Mouse (Mus musculus) embryonic facial prominence, embryonic 13.5 days (tissue): ENCODE data around the gene Trmt2a. TPM values are rescaled to one million over a fixed set of nuclear protein-coding genes. Genes with fewer than 3 reads are reported as not detected.
"Not testable (repeated sequence)": the region's sequence is repeated elsewhere in the genome, so short reads cannot be mapped to it uniquely, and the experiment has no call there.

Experiments
- ATAC-seq: fragments of 200-750 bp; cut with Nextera tagmentation; 2 replicates; pipeline ENCODE4 v1.8.0; 2017; ENCODE audit warnings: low read depth; ENCODE audit not compliant: insufficient number of reproducible peaks, insufficient read depth, low FRiP score, low TSS enrichment
- H3K27ac ChIP-seq: fragments of 300-500 bp; sonication (generic); 2 replicates; pipeline ENCODE4 v1.5.1; 2015; ENCODE audit warnings: moderate library complexity, mild to moderate bottlenecking, inconsistent platforms
- H3K27me3 ChIP-seq: fragments of 300-500 bp; sonication (generic); 2 replicates; pipeline ENCODE4 v1.6.1; 2015; ENCODE audit warnings: mild to moderate bottlenecking, inconsistent platforms
- H3K36me3 ChIP-seq: fragments of 300-500 bp; sonication (generic); 2 replicates; pipeline ENCODE4 v1.6.1; 2015; ENCODE audit warnings: mild to moderate bottlenecking, inconsistent platforms
- H3K4me1 ChIP-seq: fragments of 300-500 bp; sonication (generic); 2 replicates; pipeline ENCODE4 v1.6.1; 2015; ENCODE audit warnings: inconsistent platforms
- H3K4me2 ChIP-seq: fragments of 300-500 bp; sonication (generic); 2 replicates; pipeline ENCODE4 v1.6.1; 2015; ENCODE audit warnings: moderate library complexity, mild to moderate bottlenecking, inconsistent platforms
- H3K4me3 ChIP-seq: fragments of 300-500 bp; sonication (generic); 2 replicates; pipeline ENCODE4 v1.5.1; 2015; ENCODE audit warnings: mild to moderate bottlenecking, inconsistent platforms
- H3K9ac ChIP-seq: fragments of 300-500 bp; sonication (generic); 2 replicates; pipeline ENCODE4 v1.6.1; 2015; ENCODE audit warnings: mild to moderate bottlenecking, inconsistent platforms
- H3K9me3 ChIP-seq: fragments of 300-500 bp; sonication (generic); 2 replicates; pipeline ENCODE4 v1.6.1; 2016; ENCODE audit warnings: inconsistent platforms
- WGBS: fragments of 180-500 bp; shearing (Covaris S2); methylation state at CpG from one replicate; pipeline ENCODE4 v1.1.7; 2015; ENCODE audit warnings: mixed read lengths; 5-methylcytosine and 5-hydroxymethylcytosine counted together
- polyA plus RNA-seq: library from polyadenylated mRNA; unstranded; fragments of >200 nt; fragmentation: Nextera tagmentation; extraction: Ambion mirVana; gene quantifications from 2 replicates; pipeline ENCODE4 v1.2.1, GENCODE M21; 2015

The Trmt2a gene
- polyA plus RNA-seq, 1 experiment from 2014 or later = 110 TPM

GRCm38 (mm10) chr16:18250828-18251790 lies 2.6 kb downstream of the Trmt2a start:
- whole genome bisulfite sequencing = 74% methylated on average over 10 of the region's 10 CpGs
- Histone ChIP-seq H3K36me3 (peaks cover 63% of the 10 kb centered on the region), H3K27ac (no peak overlapping the region)

DNA sequence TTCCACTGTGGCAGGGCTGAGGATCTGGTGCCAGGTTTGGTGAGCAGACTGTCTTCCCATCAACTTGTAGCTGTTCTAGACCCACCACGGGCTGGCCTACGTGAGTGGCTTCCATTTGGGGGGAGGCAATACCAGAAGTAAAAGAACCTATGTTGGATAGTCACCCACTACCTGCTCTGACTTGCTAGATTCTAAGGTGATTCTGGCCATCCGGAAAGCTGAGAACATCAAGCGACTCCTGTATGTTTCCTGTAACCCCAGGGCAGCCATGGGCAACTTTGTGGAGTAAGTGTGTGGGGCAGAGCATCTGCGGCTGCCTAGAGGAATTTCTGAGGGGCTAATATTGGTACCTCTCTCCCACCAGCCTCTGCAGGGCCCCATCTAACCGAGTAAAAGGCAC lies 4.3 kb downstream of the Trmt2a start:
- H3K4me2 ChIP-seq = no peak overlapping the region
- no peaks in the 10 kb centered on the region for H3K9me3 ChIP-seq
- no peak overlapping the region for H3K27ac ChIP-seq
- H3K36me3 ChIP-seq = peaks cover 69% of the 10 kb centered on the region
- no peak overlapping the region for H3K9ac ChIP-seq
- no peak overlapping the region for H3K4me3 ChIP-seq
- no peak for ATAC-seq
- peaks cover 24% of the 10 kb centered on the region for H3K4me1 ChIP-seq
- no peaks in the 10 kb centered on the region for H3K27me3 ChIP-seq
- WGBS = 84% methylated on average over 6 of the region's 6 CpGs

More at GRCm38 (mm10) chr16:18250828-18251790, 2.6 kb downstream of the Trmt2a start:
- no peak for ATAC-seq
- peak overlapping the region; percentile 15 for H3K4me3 ChIP-seq
- no peaks in the 10 kb centered on the region for H3K27me3 ChIP-seq
- H3K4me2 ChIP-seq = peak overlapping the region; percentile 96
- H3K9me3 ChIP-seq = no peaks in the 10 kb centered on the region
- peaks cover 39% of the 10 kb centered on the region for H3K4me1 ChIP-seq
- peak overlapping the region; percentile 95 for H3K9ac ChIP-seq

DNA sequence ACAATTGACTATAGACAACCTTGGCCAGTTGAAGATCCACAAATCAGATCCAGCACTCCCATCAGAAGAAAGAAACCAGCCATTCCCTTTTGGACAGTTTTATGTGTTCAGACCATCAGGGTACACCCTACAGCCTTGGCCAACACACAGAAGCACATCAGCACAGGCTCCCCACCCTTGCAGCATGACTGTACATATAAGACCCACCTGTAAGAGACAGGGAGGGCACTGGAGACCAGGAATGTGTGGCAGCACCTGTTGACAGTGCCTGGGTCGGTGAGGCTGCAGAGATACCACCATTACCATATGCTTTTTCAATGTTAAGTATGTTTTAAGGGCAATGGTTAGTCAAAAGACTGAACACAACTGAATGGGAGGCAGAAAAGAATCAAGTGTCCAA lies 5.4 kb downstream of the Trmt2a start:
- H3K27me3 ChIP-seq = no peaks in the 10 kb centered on the region
- no peak overlapping the region for H3K4me2 ChIP-seq
- no peak overlapping the region for H3K9ac ChIP-seq
- no peak overlapping the region for H3K4me3 ChIP-seq
- H3K27ac ChIP-seq = no peak overlapping the region
- no peak for ATAC-seq
- 89% methylated on average over 1 of the region's 1 CpGs for WGBS
- peaks cover 78% of the 10 kb centered on the region for H3K36me3 ChIP-seq
- H3K9me3 ChIP-seq = no peaks in the 10 kb centered on the region
- H3K4me1 ChIP-seq = peaks cover 24% of the 10 kb centered on the region

- Histone ChIP-seq H3K27ac (no peak within 1 kb of the TSS), H3K9ac (no peak within 1 kb of the TSS), H3K36me3 (peaks cover 94% of the 10 kb centered on the region), H3K4me2 (no peak within 1 kb of the TSS), H3K9me3 (no peaks in the 10 kb centered on the region), H3K4me3 (no peak within 1 kb of the TSS), H3K27me3 (no peaks in the 10 kb centered on the region), H3K4me1 (no peaks in the 10 kb centered on the region)
- no peak for ATAC-seq
- 97% methylated on average over 2 of the region's 2 CpGs for WGBS
These were observed 9.7 kb downstream of the Trmt2a start, which contains the start of gene Gm49776 for GRCm38 (mm10) chr16:18258221-18258620. Gm49776 (minus strand) TSS chr16:18258321.

- no peaks in the 10 kb centered on the region for H3K27me3 ChIP-seq
- H3K9me3 ChIP-seq = no peaks in the 10 kb centered on the region
- no peak overlapping the region for H3K4me2 ChIP-seq
- 89% methylated on average over 2 of the region's 2 CpGs for WGBS
- H3K9ac ChIP-seq = no peak overlapping the region
- H3K4me3 ChIP-seq = no peak overlapping the region
- no peak overlapping the region for H3K27ac ChIP-seq
- no peaks in the 10 kb centered on the region for H3K4me1 ChIP-seq
- peaks cover 90% of the 10 kb centered on the region for H3K36me3 ChIP-seq
- no peak for ATAC-seq
These were observed 16.5 kb downstream of the Trmt2a start for GRCm38 (mm10) chr16:18265024-18265423.

DNA sequence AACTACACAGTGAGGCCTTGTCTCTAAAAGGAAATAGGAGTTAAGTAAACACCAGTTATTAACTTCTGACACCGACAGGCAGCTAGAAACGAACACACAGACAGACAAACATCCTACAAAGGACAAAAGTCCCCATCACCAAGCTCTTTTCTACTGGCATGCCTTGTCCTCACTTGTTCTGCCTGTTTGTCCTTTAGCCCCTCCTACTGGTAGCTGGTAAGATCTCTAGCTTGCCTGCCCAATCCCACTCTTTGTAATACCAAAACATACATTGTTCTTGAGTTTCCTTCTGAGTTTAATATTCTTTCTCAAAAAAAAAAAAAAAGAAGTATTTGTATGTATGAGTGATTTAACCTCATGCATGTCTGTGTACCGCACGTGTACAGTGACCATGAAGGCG lies 19.7 kb downstream of the Trmt2a start:
- Histone ChIP-seq H3K27ac (no peak overlapping the region), H3K9ac (no peak overlapping the region), H3K4me1 (no peaks in the 10 kb centered on the region), H3K4me3 (no peak overlapping the region), H3K9me3 (no peaks in the 10 kb centered on the region), H3K4me2 (no peak overlapping the region), H3K36me3 (peaks cover 90% of the 10 kb centered on the region), H3K27me3 (no peaks in the 10 kb centered on the region)
- no peak for ATAC-seq
- 89% methylated on average over 5 of the region's 5 CpGs for WGBS

DNA sequence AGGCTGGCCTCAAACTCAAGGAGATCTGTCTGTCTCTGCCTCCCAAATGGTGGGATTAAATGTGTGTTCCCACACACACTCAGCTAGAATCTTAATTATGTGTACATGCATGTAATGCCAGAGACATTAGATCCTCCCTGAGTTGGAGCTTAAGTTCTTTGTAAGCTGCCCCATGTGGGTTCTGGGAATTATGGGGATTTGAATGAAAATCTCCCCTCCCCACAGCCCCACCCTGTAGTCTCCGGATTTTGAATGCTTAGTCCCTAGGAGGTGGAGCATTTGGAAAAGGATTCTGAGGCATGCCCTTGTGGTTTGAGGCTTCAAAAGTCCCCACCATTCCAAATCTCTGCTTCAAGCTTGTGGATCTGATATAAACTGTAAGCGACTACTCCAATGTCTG lies 26.7 kb downstream of the Trmt2a start:
- Histone ChIP-seq H3K27ac (no peak overlapping the region), H3K36me3 (peaks cover 91% of the 10 kb centered on the region), H3K4me2 (no peak overlapping the region), H3K4me1 (no peaks in the 10 kb centered on the region), H3K27me3 (no peaks in the 10 kb centered on the region), H3K9me3 (no peaks in the 10 kb centered on the region), H3K9ac (no peak overlapping the region), H3K4me3 (no peak overlapping the region)
- 70% methylated on average over 2 of the region's 2 CpGs for WGBS
- ATAC-seq = no peak

- peaks cover 29% of the 10 kb centered on the region for H3K4me1 ChIP-seq
- no peaks in the 10 kb centered on the region for H3K27me3 ChIP-seq
- 1% methylated on average over 4 of the region's 4 CpGs for WGBS
- peak overlapping the region; percentile 93 for H3K4me3 ChIP-seq
- H3K27ac ChIP-seq = peak overlapping the region; percentile 91; the same call in 1 of the 2 replicates
- H3K9me3 ChIP-seq = no peaks in the 10 kb centered on the region
- H3K36me3 ChIP-seq = peaks cover 34% of the 10 kb centered on the region
- H3K9ac ChIP-seq = peak overlapping the region; percentile 95
- peak overlapping the region; percentile 95 for H3K4me2 ChIP-seq
- ATAC-seq = no peak
These were observed 39.7 kb downstream of the Trmt2a start for GRCm38 (mm10) chr16:18288166-18288565.

- no peaks in the 10 kb centered on the region for H3K9me3 ChIP-seq
- H3K36me3 ChIP-seq = peaks cover 30% of the 10 kb centered on the region
- H3K27ac ChIP-seq = peak overlapping the region; percentile 91
- peak overlapping the region; percentile 95 for H3K4me2 ChIP-seq
- no peaks in the 10 kb centered on the region for H3K27me3 ChIP-seq
- peak; percentile 77 for ATAC-seq
- H3K4me3 ChIP-seq = peak overlapping the region; percentile 93
- peaks cover 29% of the 10 kb centered on the region for H3K4me1 ChIP-seq
- under 1% methylated on average over 17 of the region's 31 CpGs for WGBS
- peak overlapping the region; percentile 95 for H3K9ac ChIP-seq
These were observed 40.1 kb downstream of the Trmt2a start for GRCm38 (mm10) chr16:18288581-18289061.

DNA sequence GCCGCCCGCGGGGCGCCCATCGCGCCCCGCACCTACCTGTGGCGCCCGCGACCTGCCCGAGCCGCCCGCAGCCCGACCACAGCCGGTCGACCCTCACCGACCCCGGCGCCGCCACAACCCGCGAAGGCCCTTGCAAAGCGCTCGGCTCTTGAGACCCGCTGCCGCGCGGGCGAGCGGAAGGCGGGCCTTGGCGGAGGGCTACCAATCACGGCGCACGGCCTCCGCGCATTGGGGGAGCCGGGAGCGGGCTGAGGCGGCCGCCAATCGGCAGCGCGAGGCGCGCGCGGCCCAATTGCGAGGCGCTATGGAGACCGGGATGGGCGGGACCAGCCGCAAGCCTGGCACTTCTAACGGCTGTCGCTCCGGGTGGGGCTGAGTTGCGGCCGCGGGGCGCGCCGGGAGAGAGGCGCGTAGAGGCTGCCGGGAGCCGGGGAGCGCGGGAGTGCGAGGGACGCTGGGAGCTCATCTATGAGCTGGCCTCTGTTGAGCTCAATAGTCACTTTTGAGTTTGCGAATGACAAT lies 40.6 kb downstream of the Trmt2a start, which contains the start of gene Dgcr8:
Gene Dgcr8 (minus strand): TSS at position 180 of the 522 bp plus-strand sequence.
- H3K4me2 ChIP-seq = peak within 1 kb of the TSS; percentile 95
- WGBS = under 1% methylated on average over 63 of the region's 71 CpGs
- H3K27me3 ChIP-seq = no peaks in the 10 kb centered on the region
- H3K4me3 ChIP-seq = peak within 1 kb of the TSS; percentile 93
- peak within 1 kb of the TSS; percentile 91 for H3K27ac ChIP-seq
- H3K9me3 ChIP-seq = no peaks in the 10 kb centered on the region
- peaks cover 25% of the 10 kb centered on the region for H3K36me3 ChIP-seq
- ATAC-seq = peak; percentile 100
- H3K4me1 ChIP-seq = peaks cover 29% of the 10 kb centered on the region
- H3K9ac ChIP-seq = peak within 1 kb of the TSS; percentile 95

DNA sequence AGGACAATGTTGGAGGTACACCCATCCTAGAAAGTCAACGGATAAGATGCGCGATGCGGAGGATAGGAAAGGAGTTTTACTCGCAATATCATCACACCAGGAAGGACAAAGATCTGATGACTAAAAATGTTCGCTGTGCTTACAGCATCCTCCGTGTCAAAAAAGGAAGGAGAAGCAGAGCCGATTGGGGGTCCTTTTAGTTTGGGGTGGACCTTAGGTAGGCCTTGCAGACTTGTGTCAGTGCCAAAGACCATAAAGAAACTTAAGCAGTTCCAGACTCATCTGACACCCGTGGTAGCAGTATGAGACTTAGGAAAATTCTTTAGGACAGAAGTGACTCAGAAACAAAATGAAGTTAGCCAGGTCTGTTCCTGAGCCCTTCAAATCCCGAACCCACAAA lies 41.1 kb downstream of the Trmt2a start:
- not testable (repeated sequence) for H3K9me3 ChIP-seq, ATAC-seq, H3K27me3 ChIP-seq
- Histone ChIP-seq H3K9ac (peak overlapping the region; percentile 95), H3K4me3 (peak overlapping the region; percentile 93), H3K4me2 (peak overlapping the region; percentile 53), H3K4me1 (peaks cover 29% of the 10 kb centered on the region), H3K27ac (peak overlapping the region; percentile 91), H3K36me3 (peaks cover 21% of the 10 kb centered on the region)
- 4% methylated on average over 10 of the region's 10 CpGs for WGBS
